Mouse (Mus musculus) kidney, postnatal 0 days (tissue): ENCODE measurements around the gene Zfyve1. TPM values are rescaled to one million over a fixed set of nuclear protein-coding genes. Genes with fewer than 3 reads are reported as not detected.

Experiments
- ATAC-seq: fragments of 200-750 bp; cut with Nextera tagmentation; replicated peaks from 2 replicates; pipeline ENCODE4 v1.8.0; 2017; ENCODE audit warnings: low read depth, moderate number of reproducible peaks, moderate TSS enrichment, moderate library complexity; ENCODE audit not compliant: low FRiP score
- DNase-seq: peaks from one replicate; pipeline ENCODE4 v3.0.0-alpha.2; 2016; ENCODE audit warnings: low spot score
- H3K27ac ChIP-seq: fragments of 300-500 bp; sonication (generic); 2 replicates; pipeline ENCODE4 v1.5.1; 2014; ENCODE audit warnings: mild to moderate bottlenecking
- H3K27me3 ChIP-seq: fragments of 300-500 bp; sonication (generic); 2 replicates; pipeline ENCODE4 v1.6.1; 2014; ENCODE audit warnings: low read length, mixed read lengths; ENCODE audit not compliant: insufficient read depth
- H3K36me3 ChIP-seq: fragments of 300-500 bp; sonication (generic); 2 replicates; pipeline ENCODE4 v1.6.1; 2014; ENCODE audit warnings: low read length, mixed read lengths; ENCODE audit not compliant: insufficient read depth
- H3K4me1 ChIP-seq: fragments of 300-500 bp; sonication (generic); replicated peaks from 2 replicates; pipeline ENCODE4 v1.6.1; 2014; ENCODE audit warnings: antibody characterized with exemption, low read length, mixed read lengths; ENCODE audit not compliant: insufficient read depth
- H3K4me2 ChIP-seq: fragments of 300-500 bp; sonication (generic); 2 replicates; pipeline ENCODE4 v1.6.1; 2014; ENCODE audit warnings: mild to moderate bottlenecking, low read length, moderate library complexity, mixed read lengths
- H3K4me3 ChIP-seq: fragments of 300-500 bp; sonication (generic); replicated peaks from 2 replicates; pipeline ENCODE4 v1.5.1; 2014; ENCODE audit warnings: low read depth, low read length
- H3K9ac ChIP-seq: fragments of 300-500 bp; sonication (generic); 2 replicates; pipeline ENCODE4 v1.6.1; 2014; ENCODE audit warnings: low read depth, low read length
- H3K9me3 ChIP-seq: fragments of 300-500 bp; sonication (generic); replicated peaks from 2 replicates; pipeline ENCODE4 v1.6.1; 2016; ENCODE audit warnings: low read length, inconsistent platforms, mixed read lengths
- CTCF ChIP-seq: IDR thresholded peaks from 2 replicates; pipeline ENCODE4 v1.5.1; 2016; ENCODE audit warnings: antibody characterized with exemption, low read depth, mild to moderate bottlenecking, moderate library complexity
- WGBS: fragments of 180-500 bp; shearing (Covaris S2); extraction: QIAGEN DNeasy Blood & Tissue Kit; methylation state at CpG from one replicate; pipeline ENCODE4 v1.1.7; 2014; 5-methylcytosine and 5-hydroxymethylcytosine counted together
- polyA plus RNA-seq: library from polyadenylated mRNA; unstranded; fragments of >200 nt; fragmentation: Nextera tagmentation; extraction: Ambion mirVana; gene quantifications from 2 replicates; pipeline ENCODE4 v1.2.1, GENCODE M21; 2015

Gene Zfyve1
- polyA plus RNA-seq, 1 experiment from 2014 or later = 11.9 TPM

GRCm38 (mm10) chr12:83582106-83582505 lies 14.9 kb downstream of the Zfyve1 start:
- Histone ChIP-seq H3K4me1 (no peaks in the 10 kb centered on the region; the same call in 1 of the 2 replicates), H3K27me3 (no peaks in the 10 kb centered on the region), H3K4me2 (no peak overlapping the region), H3K4me3 (no peak overlapping the region), H3K36me3 (peaks cover 7% of the 10 kb centered on the region; the same call in 1 of the 2 replicates), H3K27ac (peak overlapping the region; percentile 13; the same call in 1 of the 2 replicates), H3K9me3 (no peaks in the 10 kb centered on the region), H3K9ac (no peak overlapping the region)
- ATAC-seq (no peak), DNase-seq (no peak)
- TF ChIP-seq CTCF = no peak
- WGBS = 43% methylated on average over 4 of the region's 4 CpGs

DNA sequence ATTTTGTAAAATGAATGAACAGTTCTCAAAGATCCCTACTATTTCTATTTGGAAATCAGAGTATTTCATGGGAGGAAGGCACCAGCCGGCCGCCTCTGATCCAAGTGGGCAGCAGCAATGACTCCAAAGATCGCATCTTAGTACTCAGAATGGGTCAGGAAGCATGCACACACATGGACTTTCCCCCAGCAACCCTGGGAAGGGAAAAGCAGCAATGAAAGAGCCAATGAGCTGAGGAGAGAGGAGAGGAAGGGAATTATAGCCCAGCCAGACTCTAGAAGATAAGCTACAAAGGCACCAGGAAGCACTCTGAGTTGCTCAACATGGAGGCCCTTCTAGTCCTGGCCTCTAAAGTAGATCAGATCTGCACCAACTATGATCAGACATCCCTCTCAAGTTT lies 16.7 kb downstream of the Zfyve1 start:
- Histone ChIP-seq H3K9ac (no peak overlapping the region), H3K36me3 (peaks cover 11% of the 10 kb centered on the region), H3K9me3 (no peaks in the 10 kb centered on the region), H3K4me3 (no peak overlapping the region), H3K27ac (no peak overlapping the region), H3K4me2 (no peak overlapping the region), H3K4me1 (no peaks in the 10 kb centered on the region; the same call in 1 of the 2 replicates), H3K27me3 (no peaks in the 10 kb centered on the region)
- DNase-seq (no peak), ATAC-seq (no peak)
- WGBS = 91% methylated on average over 3 of the region's 3 CpGs
- no peak for TF ChIP-seq CTCF

- no peak overlapping the region for H3K4me2 ChIP-seq
- WGBS = 71% methylated on average over 3 of the region's 3 CpGs
- peak; percentile 46; the same call in 1 of the 2 replicates for ATAC-seq
- no peak for DNase-seq
- H3K4me1 ChIP-seq = no peaks in the 10 kb centered on the region; the same call in 1 of the 2 replicates
- no peak overlapping the region for H3K9ac ChIP-seq
- H3K36me3 ChIP-seq = peaks cover 19% of the 10 kb centered on the region
- no peaks in the 10 kb centered on the region for H3K9me3 ChIP-seq
- peak overlapping the region; percentile 20; the same call in 1 of the 2 replicates for H3K27ac ChIP-seq
- no peak for TF ChIP-seq CTCF
- H3K27me3 ChIP-seq = no peaks in the 10 kb centered on the region
- no peak overlapping the region for H3K4me3 ChIP-seq
These were observed 18.0 kb downstream of the Zfyve1 start for GRCm38 (mm10) chr12:83578896-83579569.

- DNase-seq (no peak), ATAC-seq (no peak)
- H3K27me3 ChIP-seq = no peaks in the 10 kb centered on the region
- no peaks in the 10 kb centered on the region; the same call in 1 of the 2 replicates for H3K4me1 ChIP-seq
- no peak for TF ChIP-seq CTCF
- H3K9ac ChIP-seq = no peak overlapping the region
- no peak overlapping the region for H3K4me3 ChIP-seq
- no peak overlapping the region for H3K27ac ChIP-seq
- WGBS = 93% methylated on average over 2 of the region's 2 CpGs
- H3K9me3 ChIP-seq = no peaks in the 10 kb centered on the region
- no peak overlapping the region for H3K4me2 ChIP-seq
- peaks cover 20% of the 10 kb centered on the region for H3K36me3 ChIP-seq
These were observed 18.7 kb downstream of the Zfyve1 start for GRCm38 (mm10) chr12:83578356-83578755.

DNA sequence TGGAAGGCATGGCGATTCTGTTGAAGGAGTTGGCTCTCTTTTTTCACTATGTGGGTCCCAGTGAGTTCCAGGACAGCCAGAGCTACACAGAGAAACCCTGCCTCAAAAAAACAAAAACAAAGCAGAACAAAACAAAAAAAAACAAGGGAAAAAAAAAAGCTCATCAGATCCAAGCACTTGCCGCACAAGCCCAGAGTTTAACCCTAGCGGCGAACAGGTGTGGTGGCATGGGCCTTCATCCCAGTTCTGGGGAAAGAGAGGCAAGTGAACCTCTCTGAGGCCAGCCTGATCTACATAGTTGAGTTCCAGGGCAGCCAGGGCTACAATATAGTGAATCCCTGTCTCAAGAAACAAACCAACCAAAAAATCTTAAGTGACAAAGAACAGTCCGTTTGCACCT lies 19.6 kb downstream of the Zfyve1 start:
- Histone ChIP-seq H3K4me3 (no peak overlapping the region), H3K27ac (no peak overlapping the region), H3K9ac (no peak overlapping the region), H3K27me3 (no peaks in the 10 kb centered on the region), H3K4me2 (no peak overlapping the region), H3K4me1 (no peaks in the 10 kb centered on the region; the same call in 1 of the 2 replicates), H3K36me3 (peaks cover 20% of the 10 kb centered on the region), H3K9me3 (no peaks in the 10 kb centered on the region)
- DNase-seq = no peak
- no peak for TF ChIP-seq CTCF
- no peak for ATAC-seq
- WGBS = 94% methylated on average over 5 of the region's 5 CpGs

DNA sequence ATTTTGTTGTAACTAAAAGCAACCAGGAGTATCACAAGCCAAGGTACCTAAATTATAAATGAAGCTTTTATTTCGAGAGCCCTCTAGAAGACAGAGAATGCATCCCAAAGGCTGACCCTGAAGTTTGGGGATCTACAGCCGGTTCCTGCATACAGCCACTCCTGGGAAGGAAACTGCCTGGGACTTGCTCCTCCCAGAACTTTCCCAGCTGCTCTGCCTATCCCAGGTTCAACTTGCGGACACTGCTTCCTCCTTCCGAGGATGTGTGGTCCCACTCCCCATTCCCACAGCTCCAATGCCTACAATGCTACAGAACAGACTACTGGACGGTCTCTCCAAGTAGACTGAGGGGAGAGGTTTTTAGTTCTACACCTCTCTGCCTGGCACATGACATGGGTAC lies 24.3 kb downstream of the Zfyve1 start:
- DNase-seq = peak; percentile 57
- Histone ChIP-seq H3K9ac (no peak overlapping the region), H3K4me2 (no peak overlapping the region), H3K36me3 (peaks cover 36% of the 10 kb centered on the region), H3K27ac (peak overlapping the region; percentile 58; the same call in 1 of the 2 replicates), H3K4me3 (no peak overlapping the region), H3K9me3 (no peaks in the 10 kb centered on the region), H3K27me3 (no peaks in the 10 kb centered on the region), H3K4me1 (no peaks in the 10 kb centered on the region)
- ATAC-seq = no peak
- TF ChIP-seq CTCF = no peak
- 65% methylated on average over 5 of the region's 5 CpGs for WGBS
